Mouse (Mus musculus): ENCODE data around the gene Rpl21. TPM values are rescaled to one million over a fixed set of nuclear protein-coding genes. Genes with fewer than 3 reads are reported as not detected.

The Rpl21 gene
- 79.3 and 82.8 TPM in 2 replicates for polyA plus RNA-seq (2012; rRNA removed)

DNA sequence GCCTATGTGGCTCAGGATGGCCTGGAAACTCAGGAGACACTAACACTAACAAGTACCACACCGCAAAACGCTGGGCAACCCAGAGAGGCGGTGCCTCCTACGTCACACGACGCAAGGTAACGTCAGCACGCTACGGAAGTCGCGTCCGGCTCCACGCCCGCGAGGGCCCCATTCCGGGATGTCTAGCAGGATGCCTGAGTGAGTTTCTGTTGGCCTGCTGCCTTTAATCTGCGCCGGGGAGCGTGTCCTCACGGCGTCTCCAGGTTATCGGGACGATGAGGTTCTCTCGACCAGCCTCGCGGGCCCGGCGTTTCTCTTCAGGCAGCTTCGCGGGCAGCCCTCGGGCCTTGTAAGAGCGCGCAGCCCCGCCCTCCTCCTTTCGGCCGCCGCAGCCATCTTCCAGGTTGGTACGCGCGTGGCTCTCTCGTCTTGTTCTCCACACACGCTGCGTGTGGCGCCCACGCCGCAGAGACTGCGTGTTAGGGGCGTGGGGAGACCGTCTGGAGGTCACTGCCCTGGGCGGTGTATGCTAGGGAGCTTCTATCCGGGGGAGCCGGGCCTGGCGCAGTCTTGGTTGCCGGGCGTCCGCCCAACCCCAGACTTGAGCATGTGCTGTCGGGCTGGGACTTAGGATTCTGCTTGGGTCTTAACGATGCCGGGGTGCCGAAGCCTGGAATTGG, at the start of gene Rpl21:
Gene Rpl21 (plus strand): TSS at position 122 of the 680 bp plus-strand sequence.
- WGBS: under 1% methylated on average over 60 of the region's 60 CpGs
- DNase-seq (ENCODE audit: low read depth, low spot score): peak; percentile 87

DNA sequence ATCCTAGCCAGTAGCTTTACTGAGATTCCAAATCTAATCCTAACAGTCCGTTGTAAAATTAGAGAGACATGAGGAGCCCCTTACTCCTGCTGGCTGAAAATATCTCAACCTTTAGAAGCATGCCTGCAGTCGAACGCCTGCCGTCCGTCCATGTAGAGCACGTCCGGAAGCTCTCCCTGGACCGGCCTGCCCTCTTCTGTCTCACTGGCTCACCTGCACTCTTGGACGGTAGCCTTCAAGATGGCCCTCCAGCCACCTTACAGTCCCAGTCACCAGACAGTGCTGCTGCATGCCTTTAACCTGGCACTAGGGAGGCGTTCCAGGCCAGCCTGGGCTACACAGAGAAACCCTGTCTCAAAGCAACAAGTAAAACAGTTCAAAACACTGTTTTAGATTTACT, 49.4 kb upstream of the Rpl21 start:
- WGBS: 87% methylated on average over 10 of the region's 10 CpGs
- no peak for DNase-seq (ENCODE audit: low read depth, low spot score)

DNA sequence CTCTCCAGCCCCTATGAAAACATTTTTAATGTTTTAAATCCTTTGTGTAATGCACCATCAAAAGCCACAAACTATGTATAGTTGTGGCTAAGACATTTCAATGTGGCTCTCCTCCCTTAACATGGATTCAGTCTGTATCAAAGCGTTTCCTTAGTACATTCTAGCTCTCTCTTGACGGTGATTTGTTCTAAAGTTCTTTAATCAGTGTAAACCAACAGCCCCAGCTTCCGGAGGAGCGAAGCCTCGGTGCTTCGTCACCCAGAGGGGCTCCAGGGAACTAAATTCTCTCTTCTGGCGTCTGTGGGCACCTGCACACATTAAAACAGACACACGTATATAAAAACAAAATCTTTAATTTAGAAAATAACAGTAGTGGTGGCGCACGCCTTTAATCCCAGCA, 48.8 kb upstream of the Rpl21 start:
- WGBS: 89% methylated on average over 10 of the region's 10 CpGs

DNA sequence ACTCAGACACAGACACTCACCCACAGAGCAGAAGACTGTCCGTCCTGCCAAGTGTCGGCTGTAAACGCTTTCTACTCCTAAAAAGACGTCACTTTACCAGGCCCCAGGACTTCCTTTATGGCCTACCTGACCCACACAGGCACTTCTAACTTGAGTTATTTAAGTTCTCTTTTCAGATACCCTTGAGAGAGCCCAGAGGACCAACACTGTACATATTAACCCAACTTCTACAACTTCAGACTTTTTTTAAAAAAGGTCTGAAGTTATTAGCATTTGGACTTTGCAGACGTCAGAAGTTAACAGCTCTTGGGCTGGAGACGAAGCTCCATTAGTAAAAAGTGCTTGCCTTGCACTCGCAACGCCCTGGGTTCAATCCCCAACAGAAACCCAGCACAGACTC, 46.6 kb upstream of the Rpl21 start:
- WGBS: 48% methylated on average over 8 of the region's 8 CpGs
- DNase-seq (ENCODE audit: low read depth, low spot score): no peak

More for the DNA sequence above, 48.8 kb upstream of the Rpl21 start:
- DNase-seq (ENCODE audit: low read depth, low spot score): no peak

DNA sequence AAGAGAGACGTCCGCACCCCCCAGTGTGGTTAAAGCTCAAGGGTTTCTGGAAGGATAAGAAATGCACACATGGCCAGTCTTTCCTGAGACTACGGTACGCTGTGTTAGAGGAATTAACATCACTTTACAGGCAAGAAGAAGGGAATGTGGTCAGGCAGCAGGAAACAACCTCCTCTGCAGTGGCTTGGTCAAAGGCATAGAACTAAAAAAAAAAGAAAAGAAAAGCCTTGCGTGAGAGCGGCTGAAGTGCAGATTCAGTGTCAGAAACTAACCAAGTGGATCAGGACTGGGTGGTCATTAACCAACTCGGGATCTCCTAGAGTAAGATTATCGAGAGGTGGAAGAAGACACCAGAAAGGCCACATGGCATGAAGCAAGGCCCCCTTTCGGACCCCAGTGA, 43.3 kb upstream of the Rpl21 start:
- 73% methylated on average over 9 of the region's 9 CpGs for WGBS
- DNase-seq (ENCODE audit: low read depth, low spot score): no peak

DNA sequence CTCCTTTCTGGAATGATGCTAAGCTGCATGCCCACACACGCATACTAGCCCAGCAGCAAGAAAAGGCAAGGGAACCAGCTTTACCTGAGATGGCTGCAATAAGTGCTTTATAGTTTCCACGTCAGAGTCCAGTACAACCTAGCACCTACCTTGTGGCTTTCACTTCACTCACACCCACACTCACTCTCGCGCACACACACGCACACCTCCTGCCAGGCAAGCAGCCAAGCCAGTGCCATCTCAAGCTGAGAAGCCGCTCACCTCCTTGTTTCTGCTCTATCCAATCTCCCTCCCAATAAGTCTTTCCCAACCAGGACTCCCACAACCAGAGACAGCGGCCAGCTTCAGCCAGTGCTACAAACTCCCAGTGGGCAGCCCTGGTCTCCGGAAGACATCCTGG, 41.7 kb upstream of the Rpl21 start:
- DNase-seq (ENCODE audit: low read depth, low spot score): no peak
- WGBS: 37% methylated on average over 8 of the region's 8 CpGs

DNA sequence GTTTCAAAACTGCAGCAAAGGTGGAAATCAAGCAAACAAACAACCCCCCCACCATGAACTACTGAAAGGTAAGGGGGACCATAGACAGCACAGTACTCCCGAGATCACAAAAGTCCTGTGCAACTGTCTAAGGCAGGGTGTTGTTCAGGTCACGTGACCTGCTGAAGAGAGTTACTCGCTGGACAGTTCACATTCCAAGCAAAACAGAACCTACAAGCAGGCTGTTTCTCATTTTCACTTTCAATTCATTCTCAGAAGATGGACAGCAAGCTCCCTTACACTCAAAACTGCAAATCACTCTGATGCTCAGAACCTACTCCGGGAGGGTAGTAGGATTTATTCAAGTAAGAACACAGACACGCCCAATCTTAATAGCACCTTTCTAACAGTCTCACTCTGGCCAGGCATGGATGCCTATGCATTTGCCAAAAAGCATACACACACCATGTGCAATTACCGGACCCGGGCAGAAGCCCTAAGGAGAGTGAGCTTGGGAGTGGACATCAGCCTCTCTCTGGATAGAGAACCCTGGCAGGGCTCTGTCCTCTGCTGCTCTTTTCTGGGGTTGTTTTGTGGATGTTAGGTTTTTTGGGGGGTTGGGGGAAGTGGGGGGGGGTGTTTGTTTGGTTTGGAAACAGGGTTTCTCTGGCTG, 40.4 kb upstream of the Rpl21 start:
- no peak for DNase-seq (ENCODE audit: low read depth, low spot score)
- WGBS: 14% methylated on average over 7 of the region's 7 CpGs

DNA sequence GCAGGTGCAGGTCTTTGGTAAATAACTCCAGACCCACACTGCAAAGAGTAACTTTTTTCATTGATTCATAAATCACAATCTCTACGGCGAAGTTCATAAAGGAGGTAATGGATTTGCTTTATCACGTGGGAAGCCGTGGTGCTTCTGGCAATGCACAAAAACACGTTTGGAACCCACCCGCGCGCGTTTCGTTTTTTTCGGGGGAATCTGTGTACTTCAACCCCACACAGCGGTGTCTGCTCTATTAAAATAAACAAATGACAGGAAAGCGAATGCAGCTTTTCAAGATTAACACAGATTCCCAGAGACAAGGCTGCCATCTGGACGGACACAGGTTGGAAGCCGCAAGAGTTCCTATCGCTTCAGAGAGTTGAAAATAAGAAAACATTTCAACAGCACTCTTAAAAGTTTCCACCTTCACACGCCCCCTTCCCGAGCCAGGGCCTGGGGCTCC, 39.0 kb upstream of the Rpl21 start:
- under 1% methylated on average over 18 of the region's 18 CpGs for WGBS
- no peak for DNase-seq (ENCODE audit: low read depth, low spot score)

DNA sequence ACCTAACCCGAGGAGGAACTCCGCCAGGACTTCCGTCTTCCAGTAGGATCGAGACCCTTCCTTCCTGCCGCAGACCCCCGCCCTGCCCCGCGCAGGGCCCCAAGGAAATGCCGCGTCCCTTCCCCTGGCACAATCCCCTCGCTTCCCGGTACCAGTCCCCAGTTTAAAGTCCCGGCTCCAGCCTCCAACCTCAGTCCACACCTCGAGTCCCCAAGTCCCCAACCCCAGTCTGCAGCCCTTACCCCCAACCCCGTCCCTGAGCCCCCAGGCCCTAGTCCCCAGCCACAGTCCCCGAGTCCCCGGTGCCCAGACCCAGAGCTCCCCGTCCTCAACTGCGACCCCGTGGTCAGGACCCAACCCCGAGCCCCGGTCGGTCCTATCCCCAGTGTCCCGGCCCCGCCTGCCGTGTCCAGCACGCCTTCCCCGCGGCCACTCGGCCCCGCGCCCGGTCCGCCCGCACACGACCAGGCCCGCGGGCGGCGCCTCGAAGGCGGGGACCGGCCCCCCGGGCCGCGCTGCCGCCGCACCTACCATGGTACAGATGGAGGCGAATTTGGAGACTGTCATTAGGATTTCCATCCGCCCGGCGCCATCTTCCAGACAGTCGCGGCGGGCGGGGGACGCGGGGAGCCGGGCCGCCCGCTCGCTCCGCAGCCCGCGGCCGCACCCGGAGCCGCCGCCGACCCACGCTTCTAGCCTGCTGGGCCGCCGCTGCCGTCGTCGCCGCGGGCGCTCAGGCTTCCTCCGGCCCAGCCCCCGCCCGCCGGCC, 38.4 kb upstream of the Rpl21 start:
- 2% methylated on average over 83 of the region's 83 CpGs for WGBS

DNA sequence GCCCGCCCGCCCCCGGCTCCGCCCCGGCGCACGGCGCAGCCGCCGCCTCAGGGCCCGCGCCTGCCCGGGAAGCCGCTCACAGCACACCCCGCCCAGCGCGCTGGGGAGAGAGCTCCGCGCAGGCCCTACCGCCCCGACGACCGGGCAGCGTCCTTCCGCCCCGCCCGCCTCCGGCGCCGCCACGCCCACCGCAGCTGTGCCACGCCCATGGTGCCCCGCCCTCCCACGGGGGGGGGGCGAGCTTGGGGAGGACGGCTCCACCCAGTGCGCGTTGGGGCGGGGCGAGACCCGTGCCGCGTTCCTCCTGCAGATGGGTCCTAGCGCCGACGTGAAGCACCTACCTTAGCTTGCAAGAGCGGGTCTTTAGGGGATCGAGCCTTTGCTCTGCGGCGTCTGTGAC, 37.8 kb upstream of the Rpl21 start, which contains the start of gene Usp12:
Gene Usp12 (minus strand): TSS at position 154 of the 400 bp plus-strand sequence.
- DNase-seq (ENCODE audit: low read depth, low spot score): peak; percentile 77
- under 1% methylated on average over 44 of the region's 51 CpGs for WGBS

More for the DNA sequence above, 38.4 kb upstream of the Rpl21 start:
- DNase-seq (ENCODE audit: low read depth, low spot score): no peak

DNA sequence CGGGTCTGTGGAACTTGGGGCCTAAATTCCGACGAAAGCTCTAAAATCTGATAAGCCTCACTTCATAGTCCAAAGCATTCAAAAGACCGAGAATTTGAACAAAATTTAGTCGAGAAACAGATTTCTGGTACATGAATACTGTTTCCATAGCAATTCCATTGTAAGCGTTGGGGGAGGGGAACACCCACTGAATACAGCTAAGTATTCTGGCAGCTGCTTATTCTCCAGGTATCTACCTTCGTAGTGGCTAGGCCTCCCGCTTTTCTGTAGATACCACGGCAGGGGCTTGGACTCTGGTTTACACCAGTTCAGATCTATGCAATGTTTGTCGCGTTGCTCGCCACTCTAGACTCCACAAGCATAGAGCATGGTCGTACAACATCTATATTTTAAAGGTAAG, 37.0 kb upstream of the Rpl21 start:
- WGBS: 90% methylated on average over 13 of the region's 13 CpGs
- no peak for DNase-seq (ENCODE audit: low read depth, low spot score)

DNA sequence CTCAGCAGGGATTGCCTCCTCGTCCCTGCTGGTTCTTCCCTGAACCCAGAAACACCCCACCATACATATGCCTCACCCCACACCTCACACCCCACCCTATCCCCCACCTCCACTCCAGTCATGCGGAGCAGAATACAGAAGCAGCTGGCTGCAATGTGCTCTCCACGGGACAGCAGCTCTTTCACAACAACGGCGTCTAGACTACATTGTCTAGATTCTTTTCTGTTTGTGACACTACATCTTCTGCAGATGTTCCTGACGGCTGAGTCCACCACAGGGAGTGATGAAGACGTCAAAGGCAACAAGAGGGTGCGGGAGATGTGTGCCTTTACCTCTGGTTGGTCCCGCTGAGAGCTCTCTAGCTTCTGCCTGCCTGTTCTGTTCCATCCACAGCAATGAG, 34.7 kb upstream of the Rpl21 start:
- no peak for DNase-seq (ENCODE audit: low read depth, low spot score)
- WGBS: 69% methylated on average over 9 of the region's 9 CpGs

DNA sequence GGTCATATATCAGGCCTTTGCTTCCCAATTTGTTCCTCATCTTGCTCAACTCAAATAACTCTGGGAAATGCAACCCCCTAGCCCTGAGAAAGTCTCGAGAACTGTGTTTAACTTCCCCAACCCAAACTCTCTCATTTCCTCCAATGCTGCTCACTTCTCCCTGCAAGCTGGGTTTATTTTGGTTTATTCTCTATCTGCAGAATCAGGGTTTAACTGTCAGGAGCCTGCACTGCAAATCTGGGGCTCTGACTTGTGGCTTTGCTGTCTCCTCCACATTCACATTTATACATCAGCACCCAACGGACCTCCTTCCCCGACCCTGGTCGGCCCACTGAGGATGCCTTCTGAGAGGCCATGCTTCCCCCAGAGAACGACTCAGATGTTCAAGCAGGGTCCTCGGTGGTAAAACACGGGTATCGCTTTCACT, 26.7 kb upstream of the Rpl21 start:
- no peak for DNase-seq (ENCODE audit: low read depth, low spot score)
- WGBS: 70% methylated on average over 8 of the region's 8 CpGs

DNA sequence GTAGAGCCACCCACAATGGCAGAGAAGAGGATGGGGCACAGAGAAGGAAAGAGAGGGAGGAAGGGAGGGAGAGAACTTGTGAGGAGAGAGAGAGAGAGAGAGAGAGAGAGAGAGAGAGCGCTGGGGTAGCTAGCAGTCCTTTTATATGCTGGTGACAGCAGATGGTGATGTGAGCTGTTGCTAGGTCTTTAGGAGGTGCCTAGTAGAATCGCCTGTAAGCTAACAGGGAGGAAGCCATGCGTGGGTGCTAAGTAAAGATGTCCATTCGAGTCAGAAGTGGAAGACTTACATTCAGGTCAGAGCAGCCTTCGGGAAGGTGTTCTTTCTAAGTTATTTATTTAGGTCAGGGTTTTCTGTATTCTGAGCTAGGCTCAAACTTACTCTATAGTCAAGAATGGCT, 22.7 kb upstream of the Rpl21 start:
- no peak for DNase-seq (ENCODE audit: low read depth, low spot score)
- 79% methylated on average over 5 of the region's 5 CpGs for WGBS

DNA sequence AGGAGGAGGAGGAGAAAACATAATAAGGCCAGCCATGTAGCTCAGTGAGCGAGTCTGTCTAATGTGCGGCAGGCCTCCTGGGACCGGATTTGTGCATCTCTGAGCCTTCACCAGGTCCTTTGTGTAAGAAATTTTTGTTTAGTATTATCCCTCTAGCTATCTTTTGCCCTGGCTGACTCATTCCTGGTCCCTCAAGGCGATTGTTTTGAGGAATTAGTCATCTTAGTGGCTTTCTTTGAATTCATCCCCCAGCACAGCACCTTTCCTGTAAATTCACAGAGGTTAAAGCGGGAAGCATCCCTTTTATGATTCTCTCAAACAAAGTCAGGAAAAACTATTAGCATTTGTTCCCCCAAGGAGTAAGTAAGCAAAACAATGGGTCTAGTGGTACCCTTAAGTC, 19.8 kb upstream of the Rpl21 start:
- WGBS: 89% methylated on average over 5 of the region's 5 CpGs
- no peak for DNase-seq (ENCODE audit: low read depth, low spot score)

DNA sequence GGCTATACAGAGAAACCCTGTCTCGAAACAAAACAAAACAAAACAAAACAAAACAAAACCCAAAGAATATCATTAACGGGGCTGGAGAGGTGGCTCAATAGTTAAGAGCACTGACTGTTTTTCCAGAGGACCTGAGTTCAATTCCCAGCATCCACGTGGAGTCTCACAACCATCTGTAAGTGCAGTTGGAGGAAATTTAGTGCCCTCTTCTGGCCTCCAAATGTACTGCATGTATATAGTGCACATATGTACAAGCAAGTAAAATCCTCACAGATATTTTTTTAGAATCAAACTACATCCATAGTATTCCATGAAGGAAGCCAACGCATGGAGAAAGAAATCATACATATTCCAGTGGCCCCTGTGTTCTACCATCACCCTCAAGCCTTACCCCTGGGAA, 19.3 kb upstream of the Rpl21 start:
- 91% methylated on average over 4 of the region's 4 CpGs for WGBS
- DNase-seq (ENCODE audit: low read depth, low spot score): no peak

DNA sequence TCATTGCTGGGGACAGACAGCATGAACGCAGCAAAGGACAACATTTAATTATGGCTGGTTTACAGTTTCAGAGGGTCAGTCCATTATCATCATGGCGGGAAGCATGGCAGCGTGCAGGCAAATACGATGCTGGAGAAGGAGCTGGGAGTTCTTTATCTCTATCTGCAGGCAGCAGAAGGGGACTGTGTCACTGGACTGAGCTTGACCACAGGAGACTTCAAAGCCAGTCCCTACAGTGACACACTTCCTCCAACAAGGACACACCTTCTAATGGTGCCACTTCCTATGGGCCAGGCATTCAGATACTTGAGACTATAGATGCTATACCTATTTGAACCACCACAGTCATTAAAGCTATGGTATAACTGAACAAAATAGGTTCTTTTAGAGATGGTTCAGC, 17.3 kb upstream of the Rpl21 start:
- 80% methylated on average over 4 of the region's 4 CpGs for WGBS

DNA sequence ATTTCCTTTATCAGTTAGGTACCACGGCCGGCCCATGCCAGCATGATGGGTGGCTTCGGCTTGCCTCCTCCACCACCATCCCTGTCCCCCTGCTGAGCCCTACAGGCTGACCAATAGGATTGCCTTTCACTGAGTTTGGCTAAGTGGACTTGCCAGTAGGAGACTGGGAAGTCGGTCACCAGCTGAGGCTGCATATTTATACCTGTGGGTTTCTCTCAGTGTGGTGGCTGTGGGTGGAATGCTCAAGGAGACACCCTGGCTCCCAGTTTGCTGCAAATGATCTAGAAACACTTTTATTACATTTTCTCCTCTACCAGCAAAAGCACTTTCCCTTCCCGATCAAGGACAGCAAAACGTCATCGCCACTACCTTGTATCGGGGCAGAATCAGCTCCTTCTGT, 15.1 kb upstream of the Rpl21 start:
- 93% methylated on average over 8 of the region's 8 CpGs for WGBS
- DNase-seq (ENCODE audit: low read depth, low spot score): no peak

More for the DNA sequence above, 17.3 kb upstream of the Rpl21 start:
- no peak for DNase-seq (ENCODE audit: low read depth, low spot score)

DNA sequence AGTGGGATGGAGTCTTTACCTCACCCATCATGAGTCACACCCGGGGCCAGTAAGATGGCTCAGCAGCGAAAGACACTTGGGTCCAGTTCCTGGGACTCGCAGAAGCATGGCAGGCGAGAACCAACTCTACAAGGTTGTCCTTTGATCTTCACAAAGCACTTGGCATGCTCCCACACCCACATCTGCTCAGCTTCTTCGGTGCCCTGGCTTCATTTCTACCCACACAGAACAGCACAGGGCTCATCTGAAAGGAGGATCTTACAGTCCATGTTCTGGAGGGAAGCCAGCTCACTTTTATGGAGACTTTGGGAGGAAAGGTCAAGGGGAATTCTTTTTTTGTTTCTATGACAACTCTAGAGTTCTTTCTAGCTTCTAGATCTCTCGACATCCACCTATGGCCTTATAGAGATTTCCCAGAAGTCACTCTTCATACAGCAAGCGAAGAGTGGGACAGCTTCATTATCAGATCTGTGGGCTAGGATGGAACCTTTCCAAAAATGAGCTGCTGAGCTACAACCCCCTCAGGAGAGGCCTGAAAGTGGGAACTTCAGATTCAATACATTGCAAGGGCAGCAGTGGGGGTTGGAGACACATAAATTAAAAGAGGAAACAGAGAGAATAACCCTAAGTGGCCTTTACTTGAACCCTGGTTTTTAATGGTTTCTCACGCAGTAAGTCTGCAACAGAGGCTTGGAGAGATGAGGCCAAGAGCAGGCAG, 13.6 kb upstream of the Rpl21 start:
- 42% methylated on average over 8 of the region's 8 CpGs for WGBS
- DNase-seq (ENCODE audit: low read depth, low spot score): no peak

DNA sequence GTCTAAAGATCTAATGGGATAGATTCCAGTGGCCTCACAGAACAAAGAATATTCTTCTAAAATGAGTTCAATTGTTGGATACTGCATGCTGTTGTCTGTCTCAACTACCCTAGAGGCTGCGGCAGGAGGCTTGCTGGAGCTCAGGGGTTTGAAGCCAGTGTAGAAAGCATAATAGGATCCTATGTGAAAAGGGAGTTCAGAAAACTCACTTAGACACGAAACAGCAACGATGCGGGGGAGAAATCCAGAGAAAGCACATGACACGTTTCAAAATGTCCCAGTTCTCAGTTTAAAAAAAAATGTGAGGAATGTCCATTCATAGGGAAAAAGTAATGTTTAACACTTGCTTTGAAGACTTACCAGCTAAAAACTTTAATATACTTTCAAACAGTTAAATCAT, 9.7 kb upstream of the Rpl21 start:
- DNase-seq (ENCODE audit: low read depth, low spot score): no peak
- WGBS: 90% methylated on average over 5 of the region's 5 CpGs

Measured in large intestine, adult 2 months (tissue).